Mouse (Mus musculus): Measurements from ENCODE around the gene Bex4.

- no peak for TF ChIP-seq EP300 (IDR thresholded peaks at IDR 0.05; ENCODE audit: low read length)
- no peak for TF ChIP-seq POLR2A (IDR thresholded peaks at IDR 0.05; ENCODE audit: low read depth, low read length)
These were observed 31.8 kb downstream of the Bex4 start for GRCm38 (mm10) chrX:136170625-136171024.
